Comparison of ENCODE assay signal across 16 mouse cellular contexts in genomic region chr2:152787543-152787942, GRCm38 (mm10). TPM values are rescaled to one million over a fixed set of nuclear protein-coding genes. Genes with fewer than 3 reads are reported as not detected.
DNase-seq lines count a peak whose midpoint lies in the region; ATAC-seq and TF ChIP-seq lines count a peak whose summit lies in the region.
"Had no signal": no experiment of that assay in that cellular context is flagged by ENCODE, and none has a peak within 500 bp of the region (broad histone marks: within the 10 kb centered on the region; RNA-seq: fewer than 3 reads in every experiment).

No protein-coding gene starts in this region.

- H3K4me1 ChIP-seq in liver, embryonic 16.5 days (ENCODE audit: control insufficient read depth, low read depth, low read length): peaks cover 91% of the 10 kb centered on the region
- H3K4me1 ChIP-seq in limb, embryonic 10.5 days: peaks cover 22% of the 10 kb centered on the region

- H3K4me2 ChIP-seq in liver, embryonic 16.5 days (ENCODE audit: low read depth, low read length): no peak overlapping the region
- H3K4me2 ChIP-seq: kidney, embryonic 15.5 days; neural tube, embryonic 12.5 days had no signal

- peak overlapping the region; percentile 95 for H3K27ac ChIP-seq in gastrocnemius, adult 2 months
- peak overlapping the region; percentile 70 for H3K27ac ChIP-seq in liver, embryonic 16.5 days (ENCODE audit: low read length)
- H3K27ac ChIP-seq in limb, embryonic 10.5 days: no peak overlapping the region
- H3K27ac ChIP-seq: neural tube, embryonic 12.5 days had no signal

- no peaks in the 10 kb centered on the region for H3K9me3 ChIP-seq in liver, embryonic 16.5 days (replicated peaks; ENCODE audit: control insufficient read depth, low read length)
- no peaks in the 10 kb centered on the region for H3K9me3 ChIP-seq in limb, embryonic 10.5 days (replicated peaks)
- H3K9me3 ChIP-seq: kidney, embryonic 15.5 days; neural tube, embryonic 12.5 days had no signal

- no peak for DNase-seq in gastrocnemius, adult 2 months
- no peak for DNase-seq in gastrocnemius, postnatal 25 days
- DNase-seq in layer of hippocampus, adult 9-11 months: peak; percentile 4
- DNase-seq in layer of hippocampus, postnatal 36 days: no peak
- no peak for DNase-seq in left cerebral cortex, postnatal 25 days (ENCODE audit: low spot score in 2 of 2)
- DNase-seq in limb, embryonic 10.5 days (ENCODE audit: low spot score): no peak
- DNase-seq: adrenal gland, postnatal 14 days; lung, adult 2 months; right cerebral cortex, postnatal 4 days; thymus, adult 18-20 months had no signal

- no peak for TF ChIP-seq CTCF in gastrocnemius, adult 2 months (IDR thresholded peaks at IDR 0.05)

- H3K36me3 ChIP-seq in liver, embryonic 16.5 days (ENCODE audit: control insufficient read depth, insufficient read depth): peaks cover 4% of the 10 kb centered on the region; the same call in 1 of the 2 replicates
- H3K36me3 ChIP-seq in limb, embryonic 10.5 days: peaks cover 23% of the 10 kb centered on the region

- H3K27me3 ChIP-seq in liver, embryonic 16.5 days (ENCODE audit: control insufficient read depth, insufficient read depth, low read depth, low read length): no peaks in the 10 kb centered on the region
- no peaks in the 10 kb centered on the region for H3K27me3 ChIP-seq in limb, embryonic 10.5 days (ENCODE audit: low read depth, poor library complexity, severe bottlenecking)
- H3K27me3 ChIP-seq: kidney, embryonic 15.5 days; neural tube, embryonic 12.5 days had no signal

- WGBS in liver, embryonic 16.5 days (ENCODE audit: insufficient replicate concordance): 74% methylated on average over 6 of the region's 6 CpGs
- 95% methylated on average over 6 of the region's 6 CpGs for WGBS in limb, embryonic 10.5 days

- H3K9ac ChIP-seq in liver, embryonic 16.5 days (ENCODE audit: low read depth, low read length): no peak overlapping the region
- H3K9ac ChIP-seq: kidney, embryonic 15.5 days; neural tube, embryonic 12.5 days had no signal

- H3K4me3 ChIP-seq in gastrocnemius, adult 2 months: no peak overlapping the region
- no peak overlapping the region for H3K4me3 ChIP-seq in liver, embryonic 16.5 days (ENCODE audit: low read depth, low read length)
- H3K4me3 ChIP-seq in limb, embryonic 10.5 days: no peak overlapping the region
- H3K4me3 ChIP-seq: kidney, embryonic 15.5 days; neural tube, embryonic 12.5 days had no signal

- peak; percentile 34 for ATAC-seq in activated CD4-positive, CD25-positive, alpha-beta regulatory T cell, adult 4 months
- no peak for ATAC-seq in liver, embryonic 16.5 days (ENCODE audit: low read depth)
- ATAC-seq: forebrain, embryonic 14.5 days had no signal

- intact Hi-C loops in gastrocnemius, adult 2 months (cut with DNase I): loop anchor here (5.0 kb wide), 1 partner anchor 50 kb away; the partner anchor contains the start of gene Id1
- intact Hi-C loops in left cerebral cortex, postnatal 25 days (cut with DNase I): no loop called here

RNA-seq across cellular contexts. Expression of gene Cox4i2, which starts 33.6 kb away (rescaled TPM):
- 1 to 10 TPM; 2.0 to 4.2 TPM for total RNA-seq in gastrocnemius, adult 2 months (2021)
- total RNA-seq in gastrocnemius, postnatal 25 days (2021): 1 to 10 TPM; 2.2 to 2.7 TPM
- total RNA-seq in layer of hippocampus, postnatal 36 days (2021): 1 to 10 TPM; 1.7 to 2.7 TPM
- not detected for polyA plus RNA-seq in activated CD4-positive, CD25-positive, alpha-beta regulatory T cell, adult 4 months (2017; shearing (Covaris generic))
- polyA plus RNA-seq in liver, embryonic 16.5 days (2015; fragmentation: Nextera tagmentation; extraction: Ambion mirVana): 0.95 and 1.4 TPM in 2 replicates
- total RNA-seq in left cerebral cortex, postnatal 25 days (2021): 1 to 10 TPM; 1.8 to 2.6 TPM
- polyA plus RNA-seq in limb, embryonic 10.5 days (2016; fragmentation: Nextera tagmentation; extraction: Ambion mirVana): 11.2 and 18.4 TPM in 2 replicates
- total RNA-seq: hematopoietic stem cell, adult 5-6 weeks had no signal

RNA-seq across cellular contexts. Expression of gene Bcl2l1, which starts 44.0 kb away (rescaled TPM):
- total RNA-seq in gastrocnemius, adult 2 months (2021): 10 to 100 TPM; 15.7 to 40.3 TPM
- 10 to 100 TPM; 13.8 to 16.4 TPM for total RNA-seq in gastrocnemius, postnatal 25 days (2021)
- total RNA-seq in layer of hippocampus, postnatal 36 days (2021): 100 to 1,000 TPM; 116 to 141 TPM
- polyA plus RNA-seq in activated CD4-positive, CD25-positive, alpha-beta regulatory T cell, adult 4 months (2017; shearing (Covaris generic)): 10 to 100 TPM; 52.4 to 59.9 TPM
- 213 and 241 TPM in 2 replicates for polyA plus RNA-seq in liver, embryonic 16.5 days (2015; fragmentation: Nextera tagmentation; extraction: Ambion mirVana)
- 100 to 1,000 TPM; 128 to 138 TPM for total RNA-seq in left cerebral cortex, postnatal 25 days (2021)
- polyA plus RNA-seq in limb, embryonic 10.5 days (2016; fragmentation: Nextera tagmentation; extraction: Ambion mirVana): 90.1 and 103 TPM in 2 replicates

RNA-seq across cellular contexts. Expression of gene Id1, which starts 51.5 kb away (rescaled TPM):
- 10 to 100 TPM in 1 of 2 experiments, 1 to 10 TPM in 1; 6.7 to 26.8 TPM for total RNA-seq in gastrocnemius, adult 2 months (2021)
- total RNA-seq in gastrocnemius, postnatal 25 days (2021): 10 to 100 TPM in 1 of 2 experiments, 1 to 10 TPM in 1; 9.7 to 14.0 TPM
- 10 to 100 TPM; 15.3 to 19.8 TPM for total RNA-seq in layer of hippocampus, postnatal 36 days (2021)
- polyA plus RNA-seq in activated CD4-positive, CD25-positive, alpha-beta regulatory T cell, adult 4 months (2017; shearing (Covaris generic)): under 1 TPM; 0.56 to 0.97 TPM
- polyA plus RNA-seq in liver, embryonic 16.5 days (2015; fragmentation: Nextera tagmentation; extraction: Ambion mirVana): 18.1 and 18.8 TPM in 2 replicates
- 10 to 100 TPM; 19.9 to 30.4 TPM for total RNA-seq in left cerebral cortex, postnatal 25 days (2021)
- 132 and 178 TPM in 2 replicates for polyA plus RNA-seq in limb, embryonic 10.5 days (2016; fragmentation: Nextera tagmentation; extraction: Ambion mirVana)
